10 mouse cellular contexts compared by ENCODE assay signal in genomic region chr15:6569074-6569473, GRCm38 (mm10). TPM values are rescaled to one million over a fixed set of nuclear protein-coding genes. Genes with fewer than 3 reads are reported as not detected.
DNase-seq lines count a peak whose midpoint lies in the region; ATAC-seq and TF ChIP-seq lines count a peak whose summit lies in the region.
"Had no signal": no experiment of that assay in that cellular context is flagged by ENCODE, and none has a peak within 500 bp of the region (broad histone marks: within the 10 kb centered on the region; RNA-seq: fewer than 3 reads in every experiment).

No protein-coding gene starts in this region.

- ATAC-seq in kidney, embryonic 14.5 days (ENCODE audit: low FRiP score, low TSS enrichment): no peak
- peak; percentile 40 for ATAC-seq in liver, embryonic 16.5 days (ENCODE audit: low read depth)
- ATAC-seq in midbrain, embryonic 14.5 days (ENCODE audit: low FRiP score, low TSS enrichment): no peak
- ATAC-seq in forebrain, postnatal 0 days: no peak

- H3K36me3 ChIP-seq in kidney, adult 2 months (ENCODE audit: control insufficient read depth, insufficient read depth, low read length): no peaks in the 10 kb centered on the region
- no peaks in the 10 kb centered on the region for H3K36me3 ChIP-seq in kidney, embryonic 14.5 days (ENCODE audit: control insufficient read depth, insufficient read depth, low read length)
- no peaks in the 10 kb centered on the region for H3K36me3 ChIP-seq in liver, embryonic 16.5 days (ENCODE audit: control insufficient read depth, insufficient read depth)
- no peaks in the 10 kb centered on the region for H3K36me3 ChIP-seq in midbrain, embryonic 14.5 days (ENCODE audit: control insufficient read depth, insufficient read depth, low read length)
- no peaks in the 10 kb centered on the region for H3K36me3 ChIP-seq in forebrain, postnatal 0 days (ENCODE audit: insufficient read depth)
- H3K36me3 ChIP-seq: liver, embryonic 13.5 days; neural tube, embryonic 13.5 days had no signal

- no peak overlapping the region for H3K4me2 ChIP-seq in kidney, embryonic 14.5 days (replicated peaks; ENCODE audit: low read depth, low read length)
- no peak overlapping the region for H3K4me2 ChIP-seq in liver, embryonic 16.5 days (ENCODE audit: low read depth, low read length)
- no peak overlapping the region for H3K4me2 ChIP-seq in midbrain, embryonic 14.5 days (ENCODE audit: low read length)
- H3K4me2 ChIP-seq in forebrain, postnatal 0 days (ENCODE audit: low read depth): no peak overlapping the region
- H3K4me2 ChIP-seq: liver, embryonic 13.5 days; neural tube, embryonic 13.5 days had no signal

- no peak for TF ChIP-seq CTCF in kidney, adult 2 months (conservative IDR thresholded peaks at IDR 0.05; ENCODE audit: insufficient read depth, insufficient read length, low read depth, low read length)
- TF ChIP-seq CTCF in forebrain, postnatal 0 days (IDR thresholded peaks at IDR 0.05; ENCODE audit: low read depth): no peak

- DNase-seq in kidney, adult 2 months: peak; percentile 41
- DNase-seq in thymus, postnatal 25 days: peak; percentile 11
- no peak for DNase-seq in thymus, postnatal 14 days
- DNase-seq in midbrain, embryonic 14.5 days: no peak
- DNase-seq in kidney, adult 18-20 months: no peak
- no peak for DNase-seq in forebrain, postnatal 0 days
- DNase-seq: liver, embryonic 13.5 days had no signal

- H3K27ac ChIP-seq in kidney, adult 2 months (ENCODE audit: insufficient read depth, low read depth, low read length): no peak overlapping the region
- H3K27ac ChIP-seq in kidney, embryonic 14.5 days (ENCODE audit: low read depth, low read length): no peak overlapping the region
- H3K27ac ChIP-seq in liver, embryonic 16.5 days (ENCODE audit: low read length): peak overlapping the region; percentile 65
- no peak overlapping the region for H3K27ac ChIP-seq in midbrain, embryonic 14.5 days (replicated peaks; ENCODE audit: low read depth, low read length)
- H3K27ac ChIP-seq in forebrain, postnatal 0 days (ENCODE audit: low read depth, low read length): no peak overlapping the region
- H3K27ac ChIP-seq: neural tube, embryonic 13.5 days had no signal

- H3K27me3 ChIP-seq in kidney, adult 2 months (replicated peaks; ENCODE audit: control insufficient read depth, insufficient read depth, low read length): no peaks in the 10 kb centered on the region
- no peaks in the 10 kb centered on the region for H3K27me3 ChIP-seq in kidney, embryonic 14.5 days (ENCODE audit: control insufficient read depth, insufficient read depth, low read length)
- no peaks in the 10 kb centered on the region for H3K27me3 ChIP-seq in liver, embryonic 16.5 days (ENCODE audit: control insufficient read depth, insufficient read depth, low read depth, low read length)
- no peaks in the 10 kb centered on the region for H3K27me3 ChIP-seq in midbrain, embryonic 14.5 days (ENCODE audit: control insufficient read depth, insufficient read depth, low read length)
- H3K27me3 ChIP-seq in forebrain, postnatal 0 days (ENCODE audit: insufficient read depth, low read length): no peaks in the 10 kb centered on the region
- H3K27me3 ChIP-seq: liver, embryonic 13.5 days; neural tube, embryonic 13.5 days had no signal

- no peak overlapping the region for H3K4me3 ChIP-seq in kidney, adult 2 months (ENCODE audit: insufficient read depth, low read depth, low read length)
- H3K4me3 ChIP-seq in kidney, embryonic 14.5 days (ENCODE audit: low read length): no peak overlapping the region
- H3K4me3 ChIP-seq in liver, embryonic 16.5 days (ENCODE audit: low read depth, low read length): no peak overlapping the region
- no peak overlapping the region for H3K4me3 ChIP-seq in midbrain, embryonic 14.5 days (replicated peaks; ENCODE audit: low read depth, low read length)
- H3K4me3 ChIP-seq in forebrain, postnatal 0 days (ENCODE audit: low read depth, low read length): no peak overlapping the region
- H3K4me3 ChIP-seq: liver, embryonic 13.5 days; neural tube, embryonic 13.5 days had no signal

- no peak overlapping the region for H3K9ac ChIP-seq in kidney, embryonic 14.5 days (ENCODE audit: low read depth, low read length)
- no peak overlapping the region for H3K9ac ChIP-seq in liver, embryonic 16.5 days (ENCODE audit: low read depth, low read length)
- H3K9ac ChIP-seq in midbrain, embryonic 14.5 days (replicated peaks; ENCODE audit: low read length): no peak overlapping the region
- H3K9ac ChIP-seq in forebrain, postnatal 0 days: no peak overlapping the region
- H3K9ac ChIP-seq: liver, embryonic 13.5 days; neural tube, embryonic 13.5 days had no signal

- TF ChIP-seq POLR2A in kidney, adult 2 months (IDR thresholded peaks at IDR 0.05; ENCODE audit: low read depth, low read length): no peak

- H3K9me3 ChIP-seq in kidney, embryonic 14.5 days (ENCODE audit: control insufficient read depth, low read length): no peaks in the 10 kb centered on the region
- H3K9me3 ChIP-seq in liver, embryonic 16.5 days (replicated peaks; ENCODE audit: control insufficient read depth, low read length): no peaks in the 10 kb centered on the region
- no peaks in the 10 kb centered on the region for H3K9me3 ChIP-seq in midbrain, embryonic 14.5 days (ENCODE audit: control insufficient read depth, low read length)
- H3K9me3 ChIP-seq in forebrain, postnatal 0 days (ENCODE audit: low read length): no peaks in the 10 kb centered on the region
- H3K9me3 ChIP-seq: liver, embryonic 13.5 days; neural tube, embryonic 13.5 days had no signal

- peaks cover 6% of the 10 kb centered on the region; the same call in 1 of the 2 replicates for H3K4me1 ChIP-seq in kidney, adult 2 months (ENCODE audit: control insufficient read depth, insufficient read depth, low read length)
- H3K4me1 ChIP-seq in kidney, embryonic 14.5 days (ENCODE audit: control insufficient read depth, insufficient read depth, low read length): 0 out of 2 replicates have a peak, but pooled peaks cover 5% of the 10 kb centered on the region
- H3K4me1 ChIP-seq in liver, embryonic 16.5 days (ENCODE audit: control insufficient read depth, low read depth, low read length): no peaks in the 10 kb centered on the region; the same call in 1 of the 2 replicates
- H3K4me1 ChIP-seq in midbrain, embryonic 14.5 days (ENCODE audit: control insufficient read depth, insufficient read depth, low read length): no peaks in the 10 kb centered on the region
- H3K4me1 ChIP-seq in forebrain, postnatal 0 days (ENCODE audit: insufficient read depth): no peaks in the 10 kb centered on the region
- H3K4me1 ChIP-seq: neural tube, embryonic 13.5 days had no signal

- WGBS in kidney, adult 2 months: 37% methylated on average over 5 of the region's 5 CpGs
- WGBS in kidney, embryonic 14.5 days: 84% methylated on average over 5 of the region's 5 CpGs
- 22% methylated on average over 5 of the region's 5 CpGs for WGBS in liver, embryonic 16.5 days (ENCODE audit: insufficient replicate concordance)
- 79% methylated on average over 5 of the region's 5 CpGs for WGBS in midbrain, embryonic 14.5 days
- 66% methylated on average over 5 of the region's 5 CpGs for WGBS in forebrain, postnatal 0 days

RNA-seq across cellular contexts. Expression of gene Fyb, which starts 46.4 kb away (rescaled TPM):
- 3.0 and 84.9 TPM in 2 replicates for polyA plus RNA-seq in kidney, adult 2 months (2012; rRNA removed)
- polyA plus RNA-seq in kidney, embryonic 14.5 days (2014; fragmentation: Nextera tagmentation; extraction: Ambion mirVana): 3.2 and 5.2 TPM in 2 replicates
- polyA plus RNA-seq in liver, embryonic 16.5 days (2015; fragmentation: Nextera tagmentation; extraction: Ambion mirVana): 20.9 and 21.9 TPM in 2 replicates
- 0.67 and 6.1 TPM in 2 replicates for polyA plus RNA-seq in midbrain, embryonic 14.5 days (2014; fragmentation: Nextera tagmentation; extraction: Ambion mirVana)
- total RNA-seq in forebrain, postnatal 0 days (2014; rRNA removed): 0.54 and 0.95 TPM in 2 replicates
- polyA plus RNA-seq in forebrain, postnatal 0 days (2015; fragmentation: Nextera tagmentation; extraction: Ambion mirVana): 1.9 and 2.2 TPM in 2 replicates

Comparison
In these comparisons a context has a peak if more than half of its experiments do, and no peak if none do; other contexts are left out.
1. DNase-seq: peak in kidney, adult 2 months (single experiment) and thymus, postnatal 25 days (single experiment); none in thymus, postnatal 14 days (single experiment), midbrain, embryonic 14.5 days (single experiment), kidney, adult 18-20 months (single experiment) and forebrain, postnatal 0 days (single experiment).